Mouse (Mus musculus) bone marrow, adult 2 months (tissue): Measurements from ENCODE around the gene March1. TPM values are rescaled to one million over a fixed set of nuclear protein-coding genes. Genes with fewer than 3 reads are reported as not detected.

ENCODE experiments used
- H3K27ac ChIP-seq: fragments of 200-500 bp; 2 replicates; pipeline ENCODE4 v1.5.1; 2012; ENCODE audit warnings: low read depth, mild to moderate bottlenecking, control low read depth, inconsistent platforms, low read length; ENCODE audit not compliant: control insufficient read depth, poor library complexity, insufficient read depth
- H3K4me1 ChIP-seq: fragments of 200-500 bp; 2 replicates; pipeline ENCODE4 v1.6.1; 2011; ENCODE audit warnings: low read length; ENCODE audit not compliant: control insufficient read depth, insufficient read depth
- H3K4me3 ChIP-seq: fragments of 200-500 bp; replicated peaks from 2 replicates; pipeline ENCODE3; 2011; ENCODE audit warnings: mild to moderate bottlenecking, low read depth, low read length, control low read depth; ENCODE audit not compliant: control insufficient read depth
- CTCF ChIP-seq: fragments of 200-500 bp; IDR thresholded peaks from 2 replicates; pipeline ENCODE4 v1.5.1; 2011; ENCODE audit warnings: low read length, control low read depth; ENCODE audit not compliant: control insufficient read depth, insufficient read depth
- POLR2A ChIP-seq: fragments of 200-500 bp; IDR thresholded peaks from 2 replicates; pipeline ENCODE4 v1.6.1; 2011; ENCODE audit warnings: low read depth, mild to moderate bottlenecking, control low read depth, low read length, borderline replicate concordance; ENCODE audit not compliant: control insufficient read depth
- WGBS: fragments of 180-500 bp; shearing (Covaris S2); methylation state at CpG from one replicate; pipeline ENCODE4 v1.1.7; 2018; 5-methylcytosine and 5-hydroxymethylcytosine counted together
- polyA plus RNA-seq: library from polyadenylated mRNA; stranded (reverse); fragments of >200 nt; gene quantifications from 2 replicates; pipeline ENCODE4 v1.2.4, GENCODE M21; 2011; ENCODE audit warnings: low replicate concordance; ENCODE audit not compliant: missing spikeins, insufficient read depth, insufficient read length

The March1 gene
- polyA plus RNA-seq, 1 experiment: 9.8 TPM

GRCm38 (mm10) chr8:65661885-65662284 lies 44.2 kb downstream of the March1 start:
- Histone ChIP-seq H3K4me3 (no peak overlapping the region), H3K4me1 (no peaks in the 10 kb centered on the region; the same call in 1 of the 2 replicates), H3K27ac (no peak overlapping the region)
- TF ChIP-seq CTCF (no peak), POLR2A (no peak)
- 76% methylated on average over 2 of the region's 2 CpGs for WGBS

- TF ChIP-seq CTCF: no peak
- no peak for TF ChIP-seq POLR2A
- no peak overlapping the region for H3K27ac ChIP-seq
- 73% methylated on average over 2 of the region's 2 CpGs for WGBS
Measured at GRCm38 (mm10) chr8:65665786-65666185, 48.1 kb downstream of the March1 start.

DNA sequence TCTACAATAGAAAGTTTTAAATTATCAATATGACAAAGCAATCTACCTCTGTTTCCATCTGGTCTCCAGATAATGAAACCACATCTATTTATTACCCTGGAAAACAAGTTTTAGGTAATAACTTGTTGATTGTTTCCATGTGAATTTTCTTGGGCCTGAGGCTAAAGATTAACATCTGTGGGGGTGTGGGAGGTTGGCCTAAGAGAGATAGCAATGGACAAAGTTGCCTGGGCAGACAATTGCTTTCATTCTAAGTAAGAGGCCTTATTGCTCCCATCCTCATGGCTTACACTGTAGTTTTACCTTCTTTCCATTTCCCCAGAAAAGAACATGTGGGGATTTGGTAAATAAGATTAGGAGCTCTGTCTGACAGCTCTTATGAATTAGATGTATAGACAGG lies 125.4 kb downstream of the March1 start:
- Histone ChIP-seq H3K4me1 (no peaks in the 10 kb centered on the region), H3K4me3 (no peak overlapping the region), H3K27ac (no peak overlapping the region)
- TF ChIP-seq POLR2A (no peak), CTCF (no peak)

More at GRCm38 (mm10) chr8:65665786-65666185, 48.1 kb downstream of the March1 start:
- H3K4me3 ChIP-seq: no peak overlapping the region
- H3K4me1 ChIP-seq: no peaks in the 10 kb centered on the region

- H3K4me1 ChIP-seq: no peaks in the 10 kb centered on the region
- H3K4me3 ChIP-seq: no peak overlapping the region
- no peak overlapping the region for H3K27ac ChIP-seq
- 57% methylated on average over 2 of the region's 2 CpGs for WGBS
- TF ChIP-seq CTCF (no peak), POLR2A (no peak)
Measured at GRCm38 (mm10) chr8:65775815-65776214, 158.1 kb downstream of the March1 start.

DNA sequence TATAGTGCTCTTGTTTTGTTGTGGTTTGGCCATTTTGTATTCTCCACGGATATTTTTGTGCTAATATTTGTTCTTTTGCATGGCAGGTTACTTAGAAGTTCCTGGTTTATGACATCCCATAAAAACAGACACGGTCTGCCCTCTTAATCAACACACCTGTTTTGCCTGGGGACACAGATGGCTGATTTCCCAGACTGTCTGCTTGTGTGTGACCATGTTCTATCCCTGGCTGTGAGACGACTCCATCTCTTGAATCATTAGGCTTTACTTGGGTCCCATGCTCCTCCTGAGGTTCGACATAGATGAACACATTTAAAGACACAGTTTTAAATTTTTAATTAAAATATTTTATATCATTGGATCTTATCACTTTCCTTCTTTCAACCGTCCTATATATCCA lies 163.5 kb downstream of the March1 start:
- H3K27ac ChIP-seq: no peak overlapping the region
- TF ChIP-seq POLR2A (no peak), CTCF (no peak)
- WGBS: 61% methylated on average over 5 of the region's 5 CpGs
- no peaks in the 10 kb centered on the region for H3K4me1 ChIP-seq
- H3K4me3 ChIP-seq: no peak overlapping the region

- WGBS: 70% methylated on average over 2 of the region's 2 CpGs
- Histone ChIP-seq H3K27ac (no peak overlapping the region), H3K4me3 (no peak overlapping the region), H3K4me1 (no peaks in the 10 kb centered on the region)
- TF ChIP-seq POLR2A (no peak), CTCF (no peak)
Measured at GRCm38 (mm10) chr8:65812971-65813370, 195.3 kb downstream of the March1 start.

GRCm38 (mm10) chr8:65922294-65923019 lies 304.8 kb downstream of the March1 start:
- Histone ChIP-seq H3K4me3 (no peak overlapping the region), H3K4me1 (no peaks in the 10 kb centered on the region), H3K27ac (no peak overlapping the region)
- TF ChIP-seq CTCF (no peak), POLR2A (no peak)
- 74% methylated on average over 3 of the region's 3 CpGs for WGBS

DNA sequence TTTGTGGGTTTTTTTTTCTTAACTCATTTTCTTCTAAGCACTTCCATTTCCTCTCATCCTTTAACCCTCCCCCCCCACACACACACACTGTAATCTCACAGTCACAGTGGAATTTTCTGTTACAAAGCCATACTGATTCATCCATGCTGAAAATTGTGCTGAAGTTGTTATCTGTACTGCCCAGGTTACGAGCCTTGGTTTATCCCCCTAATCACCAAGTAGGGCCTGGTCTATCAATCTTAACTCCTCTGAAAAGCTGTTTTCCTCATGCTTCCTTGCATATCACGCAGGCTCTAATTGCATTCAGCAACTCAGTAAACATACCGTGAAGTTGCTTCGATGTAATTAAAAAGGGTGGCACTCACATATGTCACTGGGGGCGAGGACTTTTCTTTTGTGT lies 339.2 kb downstream of the March1 start:
- Histone ChIP-seq H3K27ac (no peak overlapping the region), H3K4me1 (no peaks in the 10 kb centered on the region), H3K4me3 (no peak overlapping the region)
- WGBS: 44% methylated on average over 5 of the region's 5 CpGs
- no peak for TF ChIP-seq POLR2A
- TF ChIP-seq CTCF: no peak

- Histone ChIP-seq H3K27ac (no peak overlapping the region), H3K4me1 (no peaks in the 10 kb centered on the region), H3K4me3 (no peak overlapping the region)
- TF ChIP-seq POLR2A (no peak), CTCF (no peak)
Measured at GRCm38 (mm10) chr8:65957492-65957891, 339.8 kb downstream of the March1 start.
